Mouse (Mus musculus) brain, adult 2 months (tissue): ENCODE measurements around the gene Dnase2a.

Experiments used
- DNase-seq: peaks from one replicate; pipeline ENCODE4 v3.0.0; 2011; ENCODE audit warnings: low read depth, low spot score

Dnase2a gene

DNA sequence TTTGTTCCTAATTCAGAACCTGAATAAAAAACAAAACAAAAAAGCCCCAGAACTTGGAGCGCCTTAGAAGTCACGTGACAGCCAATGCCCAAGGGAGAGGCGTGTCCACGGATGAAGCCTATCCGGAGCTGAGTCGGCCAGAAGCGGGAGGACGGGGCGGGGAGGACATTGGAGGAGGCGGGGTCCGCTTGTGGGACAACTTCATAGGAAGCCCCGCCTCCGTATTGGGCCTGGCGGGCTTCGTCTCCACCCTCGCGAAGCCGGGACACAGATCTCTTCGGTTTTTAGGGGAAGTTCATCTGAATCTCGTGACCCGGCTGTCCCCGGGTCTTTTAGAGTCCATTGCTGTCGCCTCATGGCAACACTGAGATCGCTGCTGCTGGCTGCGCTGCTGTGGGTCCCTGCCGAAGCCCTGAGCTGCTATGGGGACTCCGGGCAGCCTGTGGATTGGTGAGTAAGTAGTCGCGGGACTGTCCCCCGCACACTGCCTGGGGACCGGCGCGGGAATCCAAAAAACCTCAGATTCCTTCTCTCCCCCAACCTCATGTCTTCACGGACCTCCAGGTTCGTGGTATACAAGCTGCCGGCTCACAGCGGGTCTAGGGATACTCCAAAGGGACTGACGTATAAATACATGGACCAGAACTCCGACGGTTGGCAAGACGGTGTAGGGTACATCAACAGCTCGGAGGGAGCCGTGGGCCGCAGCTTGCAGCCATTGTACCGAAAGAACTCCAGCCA, at the start of gene Dnase2a:
Dnase2a (plus strand) TSS at position 140 of the 741 bp plus-strand sequence.
- peak; percentile 94 for DNase-seq

- peak; percentile 64 for DNase-seq
These were observed 36.7 kb upstream of the Dnase2a start, which contains the start of gene Syce2 for GRCm38 (mm10) chr8:84871376-84872308. TSS of gene Syce2 (plus strand) at chr8:84872111.

- DNase-seq, result no peak
These were observed 35.9 kb upstream of the Dnase2a start for GRCm38 (mm10) chr8:84872309-84872965.

DNA sequence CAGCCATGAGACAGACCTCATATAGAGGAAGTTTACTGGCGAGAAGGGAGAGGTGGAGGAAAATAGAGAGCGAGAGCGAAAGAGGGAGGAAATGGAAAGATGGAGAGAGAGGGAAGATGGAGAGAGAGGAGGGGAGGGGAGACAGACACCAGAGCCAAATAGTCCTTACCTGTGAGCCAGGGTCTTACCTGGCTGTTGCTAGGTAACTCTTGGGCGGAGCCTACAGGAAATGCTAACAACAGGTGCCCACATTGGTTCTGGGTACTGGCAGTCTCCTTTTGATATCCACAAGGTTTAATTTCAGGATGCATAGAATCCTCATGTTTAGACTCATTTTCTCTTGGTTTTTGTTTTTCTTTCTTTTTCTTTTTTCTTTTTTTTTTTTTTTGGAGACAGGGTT, 35.3 kb upstream of the Dnase2a start:
- no peak for DNase-seq

- DNase-seq, result no peak
These were observed 34.0 kb upstream of the Dnase2a start for GRCm38 (mm10) chr8:84874339-84874738.

DNA sequence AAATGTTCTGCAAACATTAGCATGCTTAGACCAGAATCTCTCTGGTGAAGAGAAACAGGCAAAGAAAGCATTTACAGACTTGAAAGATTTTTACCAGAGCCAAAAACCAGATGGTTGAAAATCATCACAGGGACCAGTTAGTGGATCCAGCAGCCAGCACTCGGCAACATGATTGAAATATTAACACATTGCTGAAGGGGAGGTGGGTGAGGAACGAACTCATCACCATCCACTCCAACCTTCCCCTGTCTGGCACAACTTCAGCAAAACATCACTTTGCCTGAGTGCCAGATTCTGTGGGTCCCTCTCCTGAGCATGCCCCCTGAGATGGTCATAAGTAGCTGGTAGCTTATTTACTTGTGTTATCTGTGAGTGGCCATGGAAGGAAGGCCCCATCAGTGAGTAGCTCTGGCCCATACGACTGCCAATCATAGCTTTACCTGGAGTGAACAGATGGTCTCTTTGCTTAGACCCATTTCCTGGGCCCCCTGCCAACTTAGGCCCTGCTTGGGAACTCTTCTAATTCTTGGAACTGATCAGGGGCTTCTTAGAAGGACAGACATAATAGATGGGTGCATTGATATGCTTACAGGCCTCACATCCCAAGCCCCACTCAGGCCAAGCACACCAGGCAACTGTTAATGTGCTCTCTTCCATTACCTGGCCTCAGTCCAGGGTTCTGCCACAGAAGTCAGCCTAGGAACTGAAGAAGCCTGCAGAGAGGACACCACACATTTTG, 30.9 kb upstream of the Dnase2a start:
- DNase-seq, result peak; percentile 84

GRCm38 (mm10) chr8:84878915-84879314, 29.4 kb upstream of the Dnase2a start:
- DNase-seq, result no peak

- DNase-seq, result no peak
These were observed 23.6 kb upstream of the Dnase2a start for GRCm38 (mm10) chr8:84884728-84885127.

DNA sequence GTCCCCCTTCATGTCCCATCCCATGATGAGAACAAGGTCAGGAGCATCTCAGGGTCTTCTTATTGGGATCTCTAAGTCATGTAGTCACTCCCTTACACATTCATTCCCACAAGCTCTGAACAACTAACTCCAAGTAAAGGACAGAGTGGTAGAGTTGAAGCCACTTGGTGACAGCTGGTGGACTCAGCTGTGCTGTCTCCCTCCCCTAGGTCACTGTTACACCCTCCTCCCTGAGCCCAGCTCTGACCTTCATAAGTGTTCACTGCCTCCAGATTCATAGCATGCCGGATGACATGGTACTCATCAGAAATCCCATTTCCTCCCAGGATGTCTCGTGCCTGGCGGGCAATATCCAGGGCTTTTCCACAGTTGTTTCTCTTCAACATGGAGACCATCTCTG, 20.1 kb upstream of the Dnase2a start:
- no peak for DNase-seq

GRCm38 (mm10) chr8:84889141-84889540, 19.2 kb upstream of the Dnase2a start:
- DNase-seq, result no peak

DNA sequence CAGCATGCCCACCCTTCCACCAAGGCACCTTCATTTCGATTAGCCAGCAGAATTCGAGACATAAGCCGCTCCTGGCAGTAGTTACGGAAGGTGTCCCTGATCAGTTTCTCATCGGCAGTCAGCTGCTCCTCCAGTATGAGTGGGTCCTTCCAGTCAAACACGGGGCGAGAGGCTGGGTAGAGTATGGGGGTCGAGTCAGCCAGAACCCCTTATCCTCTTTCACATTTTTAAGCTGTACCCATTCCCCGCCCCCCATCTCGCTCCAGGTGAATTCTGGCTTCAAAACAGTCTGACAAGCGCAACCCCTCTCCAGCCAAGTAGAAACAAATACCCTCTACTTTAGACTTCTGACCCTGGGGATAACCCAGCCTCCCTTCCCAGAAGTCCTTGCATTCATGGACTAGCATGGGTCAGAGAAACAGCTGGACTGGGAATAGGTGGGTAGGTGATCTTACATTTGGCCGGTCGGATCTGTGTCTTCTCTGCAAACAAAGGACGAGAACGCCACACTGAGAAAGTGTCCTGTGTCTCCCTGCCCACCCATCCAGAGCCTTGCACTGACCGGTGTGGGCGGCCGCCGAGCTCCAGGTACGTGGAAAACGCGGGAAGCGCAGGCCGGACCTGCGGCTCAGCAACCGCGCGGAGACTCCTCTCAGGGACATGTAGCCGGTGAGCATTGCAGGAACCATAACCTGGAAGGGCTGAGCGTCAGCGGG, 15.2 kb upstream of the Dnase2a start:
- DNase-seq, result no peak

DNA sequence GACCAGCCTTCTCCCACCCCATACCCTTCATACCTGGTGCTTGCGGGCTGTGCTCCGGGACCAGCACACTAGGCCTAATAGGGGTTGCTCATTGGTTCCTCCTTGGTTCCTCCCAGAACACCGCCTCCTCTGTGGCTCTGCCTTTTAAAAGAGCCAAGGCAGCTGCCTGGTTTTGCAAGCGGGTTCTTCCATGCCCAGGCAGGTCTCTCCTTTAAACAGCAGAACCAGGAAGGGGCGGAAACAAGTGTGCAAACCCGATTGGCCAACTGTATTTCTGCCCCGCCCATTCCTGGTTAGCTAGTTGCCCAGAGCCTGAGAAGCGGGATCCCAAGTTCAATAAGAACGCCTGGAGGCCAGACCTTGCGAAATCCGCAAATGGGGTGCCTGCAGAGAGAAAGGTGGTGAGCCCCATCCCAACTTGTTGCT, 14.6 kb upstream of the Dnase2a start, which contains the start of gene Gcdh:
Gcdh (minus strand) TSS at position 213 of the 426 bp plus-strand sequence.
- DNase-seq, result peak; percentile 99

DNA sequence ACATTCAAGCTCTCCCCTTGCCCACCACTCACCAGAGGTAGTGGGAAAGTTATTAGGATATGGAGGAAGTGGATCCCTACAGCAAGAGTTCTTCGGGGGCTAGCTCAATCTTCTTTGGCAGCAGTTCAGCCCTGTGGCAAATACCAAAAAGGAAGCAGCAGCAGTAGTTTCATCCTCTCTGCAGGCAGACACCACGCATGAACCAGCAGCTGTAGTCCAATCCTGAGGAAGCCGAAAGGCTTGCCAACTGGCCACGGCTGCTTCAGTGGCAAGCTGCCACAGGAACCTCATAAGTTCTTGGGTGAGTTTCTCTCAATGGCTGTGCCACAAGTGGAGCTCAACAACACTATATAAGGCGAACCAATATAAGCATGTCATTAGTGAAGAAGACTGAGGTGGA, 12.4 kb upstream of the Dnase2a start:
- no peak for DNase-seq

GRCm38 (mm10) chr8:84901071-84901470, 7.3 kb upstream of the Dnase2a start:
- DNase-seq, result no peak

- DNase-seq, result no peak
These were observed 6.6 kb upstream of the Dnase2a start, which contains the start of gene Klf1 for GRCm38 (mm10) chr8:84901752-84902151. TSS of gene Klf1 (plus strand) at chr8:84901928.

GRCm38 (mm10) chr8:84902367-84902919, 5.9 kb upstream of the Dnase2a start:
- DNase-seq, result no peak

DNA sequence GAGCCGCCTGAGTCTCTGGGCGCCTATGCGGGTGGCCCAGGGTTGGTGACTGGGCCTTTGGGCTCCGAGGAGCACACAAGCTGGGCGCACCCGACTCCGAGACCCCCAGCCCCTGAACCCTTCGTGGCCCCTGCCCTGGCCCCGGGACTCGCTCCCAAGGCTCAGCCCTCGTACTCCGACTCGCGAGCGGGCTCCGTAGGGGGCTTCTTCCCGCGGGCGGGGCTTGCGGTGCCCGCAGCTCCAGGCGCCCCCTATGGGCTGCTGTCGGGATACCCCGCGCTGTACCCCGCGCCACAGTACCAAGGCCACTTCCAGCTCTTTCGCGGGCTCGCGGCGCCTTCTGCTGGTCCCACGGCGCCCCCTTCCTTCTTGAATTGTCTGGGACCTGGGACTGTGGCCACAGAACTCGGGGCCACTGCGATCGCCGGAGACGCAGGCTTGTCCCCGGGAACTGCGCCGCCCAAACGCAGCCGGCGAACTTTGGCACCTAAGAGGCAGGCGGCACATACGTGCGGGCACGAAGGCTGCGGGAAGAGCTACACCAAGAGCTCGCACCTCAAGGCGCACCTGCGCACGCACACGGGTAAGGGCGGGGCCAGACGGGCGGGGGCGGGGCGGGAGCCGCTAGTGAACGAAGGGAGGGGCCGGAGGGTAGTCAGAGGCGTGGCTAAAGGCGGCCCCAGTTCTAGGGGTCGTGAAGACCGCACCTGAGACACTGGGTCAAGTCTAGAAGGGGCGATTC, 5.3 kb upstream of the Dnase2a start:
- DNase-seq, result peak; percentile 95

GRCm38 (mm10) chr8:84904351-84904750, 4.0 kb upstream of the Dnase2a start:
- DNase-seq, result no peak

DNA sequence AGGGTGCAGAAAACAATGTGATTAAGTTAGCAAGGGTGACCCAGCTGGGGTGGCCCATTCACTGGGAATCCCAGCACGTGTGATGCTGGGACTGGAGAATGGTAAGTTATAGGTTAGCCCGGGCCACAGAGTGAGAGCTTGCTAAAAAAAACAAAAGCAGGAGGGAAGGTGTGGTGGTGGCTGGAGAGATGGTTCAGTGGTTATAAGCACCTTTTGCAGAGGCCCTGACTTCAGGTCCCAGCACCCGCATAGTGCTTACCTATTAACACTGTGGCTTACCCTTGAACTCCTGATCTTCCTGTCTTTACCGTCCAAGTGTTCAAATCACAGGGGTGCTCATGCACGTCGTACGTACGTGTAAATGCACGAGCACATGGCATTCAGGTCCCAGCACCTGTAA, 1.3 kb upstream of the Dnase2a start:
- no peak for DNase-seq
